Mouse (Mus musculus): ENCODE measurements around the gene Mpzl3. TPM values are rescaled to one million over a fixed set of nuclear protein-coding genes. Genes with fewer than 3 reads are reported as not detected.
"Not testable (repeated sequence)": the region's sequence is repeated elsewhere in the genome, so short reads cannot be mapped to it uniquely, and the experiment has no call there.

Mpzl3 gene
- total RNA-seq (2021), result 1 to 10 TPM; 4.3 to 5.3 TPM

DNA sequence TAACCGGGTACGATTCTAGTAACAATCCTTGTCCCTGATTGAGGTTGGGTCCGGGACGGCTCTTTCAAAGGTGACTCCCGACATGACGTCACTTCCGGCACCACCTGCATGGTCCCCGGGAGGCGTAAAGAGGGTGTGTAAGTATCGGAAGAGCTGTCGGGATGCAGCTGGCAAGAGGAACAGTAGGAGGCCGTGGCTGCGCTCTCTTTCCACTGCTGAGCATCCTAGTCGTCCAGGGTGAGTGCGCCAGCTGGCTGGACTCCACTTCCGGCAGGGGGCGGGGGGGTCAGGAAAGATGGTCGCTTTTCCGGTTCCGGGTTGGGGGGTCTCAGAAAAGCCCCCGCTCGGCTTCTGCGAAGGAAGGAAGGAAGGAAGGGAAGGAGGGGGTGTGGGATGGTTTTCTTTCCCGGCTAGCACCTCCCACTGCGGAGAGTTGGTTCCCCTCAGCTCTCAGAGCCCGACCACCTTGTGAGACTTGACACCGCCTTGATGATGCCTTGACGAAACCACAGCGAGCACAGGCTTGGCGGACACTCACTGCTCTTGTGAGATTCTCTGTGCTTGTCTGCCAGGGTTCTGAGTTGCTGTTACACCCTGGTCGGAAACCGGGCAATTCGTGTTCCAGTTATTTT lies at the start of gene Mpzl3:
Mpzl3 (plus strand) TSS at position 105 of the 632 bp plus-strand sequence.
- peak; percentile 82 to 83 for DNase-seq (ENCODE audit: extremely low spot score in 1 of 2, low spot score in 1 of 2)

DNA sequence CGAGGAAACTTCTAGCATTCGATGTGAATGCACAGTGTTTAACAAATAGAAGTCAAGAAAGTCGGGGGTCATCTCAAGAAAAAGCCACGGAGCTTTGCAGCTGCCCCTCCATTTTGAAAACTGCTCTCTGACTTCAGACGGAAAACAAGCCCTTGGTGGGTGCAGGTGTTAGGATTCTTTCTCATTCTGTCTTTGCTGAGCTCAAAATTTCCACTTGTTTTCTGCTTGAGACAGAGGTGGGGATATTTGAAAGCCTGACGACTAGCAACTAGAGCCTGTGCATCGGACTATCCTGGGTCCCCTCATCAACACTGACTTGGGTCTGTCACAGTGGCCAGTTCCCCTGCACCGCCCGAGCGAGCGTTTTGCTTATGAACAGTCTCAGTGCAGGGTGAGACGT lies 47.6 kb upstream of the Mpzl3 start:
- no peak for DNase-seq (ENCODE audit: extremely low spot score in 1 of 2, low spot score in 1 of 2)

DNA sequence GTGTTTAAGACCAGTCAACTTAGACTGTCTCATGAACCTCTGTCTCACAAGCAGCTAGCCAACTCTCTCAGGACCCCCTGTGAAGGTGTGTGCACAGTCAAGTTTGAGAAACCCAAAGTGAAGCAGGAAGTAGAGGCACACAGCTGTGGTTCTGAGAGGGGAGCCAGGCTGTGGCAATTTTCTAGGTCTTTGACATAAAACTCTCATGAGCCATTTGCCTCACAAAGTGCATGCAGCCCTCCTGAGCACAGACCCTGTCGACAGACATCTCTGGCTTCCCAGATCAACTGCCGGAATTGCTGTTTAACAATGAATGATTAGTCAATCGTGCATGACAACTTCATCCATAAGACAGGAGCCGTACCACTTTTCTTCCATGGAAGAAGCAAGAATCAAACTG lies 46.6 kb upstream of the Mpzl3 start:
- no peak for DNase-seq (ENCODE audit: extremely low spot score in 1 of 2, low spot score in 1 of 2)

- DNase-seq (ENCODE audit: extremely low spot score in 1 of 2, low spot score in 1 of 2), result no peak
Observed at GRCm38 (mm10) chr9:45009180-45010078, 45.6 kb upstream of the Mpzl3 start, which contains the start of gene Cd3e. Gene Cd3e, minus strand, starts transcription at chr9:45009627.

DNA sequence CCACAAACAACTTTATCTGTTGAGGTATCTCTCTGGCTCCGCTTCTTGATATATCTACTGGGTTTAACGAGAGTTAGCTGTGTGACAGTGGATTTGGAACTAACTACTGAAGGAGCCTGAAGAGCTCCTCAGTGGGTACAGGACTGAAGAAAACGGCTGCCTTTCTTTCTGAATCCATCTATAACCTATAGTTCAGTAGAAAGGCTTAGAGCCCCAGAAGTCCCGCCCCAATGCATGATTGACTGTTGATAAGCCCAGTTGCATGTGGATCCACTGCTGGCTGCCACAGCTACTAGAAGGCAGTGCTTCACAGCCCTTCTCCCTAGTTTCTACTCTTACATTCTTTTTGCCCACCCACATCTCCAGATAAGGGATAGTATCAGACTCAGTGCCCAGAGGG lies 44.5 kb upstream of the Mpzl3 start:
- no peak for DNase-seq (ENCODE audit: extremely low spot score in 1 of 2, low spot score in 1 of 2)

DNA sequence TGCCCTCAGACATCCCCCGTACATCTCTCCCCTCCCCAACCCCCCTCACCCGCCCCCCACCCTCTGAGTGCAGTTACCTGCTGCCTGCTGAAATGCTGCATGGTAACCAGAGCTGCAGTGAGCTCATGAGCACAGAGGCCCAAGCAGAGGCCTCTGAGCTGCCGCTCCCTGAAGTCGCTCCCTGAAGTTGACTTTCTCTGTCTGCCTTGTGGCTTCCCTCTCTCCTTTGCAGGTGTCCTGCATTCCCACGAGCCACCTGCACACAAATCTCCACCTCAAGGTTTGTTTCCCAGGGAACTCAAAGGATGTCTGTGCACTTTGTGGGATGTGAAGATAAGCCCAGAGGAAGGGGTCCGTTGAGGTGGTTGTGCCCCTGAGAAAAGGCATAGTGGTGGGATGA lies 43.7 kb upstream of the Mpzl3 start:
- DNase-seq (ENCODE audit: extremely low spot score in 1 of 2, low spot score in 1 of 2), result no peak

DNA sequence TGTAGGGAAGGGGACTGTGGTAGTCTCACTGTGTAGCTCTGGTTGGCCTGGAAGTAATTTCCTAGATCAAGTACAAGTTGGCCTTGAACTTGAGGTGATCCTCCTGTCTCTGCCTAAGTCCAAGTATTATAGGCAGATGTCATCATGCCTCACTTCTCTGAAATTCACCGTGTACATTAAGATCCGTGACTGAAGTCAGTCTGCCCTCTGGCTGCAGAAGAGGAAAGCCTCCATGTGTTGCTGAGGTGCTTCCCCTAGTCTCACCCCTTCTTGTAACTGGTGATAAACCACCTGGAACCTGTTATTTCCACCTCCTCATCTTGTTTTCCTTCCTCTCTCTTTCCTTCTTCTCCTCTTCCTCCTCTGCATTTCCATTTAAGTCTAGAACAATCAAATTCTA lies 40.1 kb upstream of the Mpzl3 start:
- no peak for DNase-seq (ENCODE audit: extremely low spot score in 1 of 2, low spot score in 1 of 2)

DNA sequence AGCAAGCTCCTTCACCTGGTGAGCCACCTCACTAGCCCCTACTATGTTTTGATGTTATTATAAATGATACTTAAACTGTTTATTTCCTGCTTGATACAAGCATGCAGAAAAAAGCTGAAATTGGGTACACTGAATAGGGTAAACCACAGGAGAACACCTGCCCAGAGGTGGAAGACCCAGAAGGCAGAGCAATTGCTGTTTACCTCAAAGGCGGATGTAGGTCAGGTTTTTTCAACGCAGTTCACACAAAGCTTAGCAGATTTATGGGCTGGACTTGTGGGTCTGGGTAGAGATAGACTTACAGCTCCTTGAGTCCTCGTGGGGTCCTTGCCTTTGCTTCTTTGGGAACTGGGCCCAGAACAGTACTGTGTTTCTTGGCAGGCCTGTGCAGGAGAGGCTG lies 39.1 kb upstream of the Mpzl3 start:
- DNase-seq (ENCODE audit: extremely low spot score in 1 of 2, low spot score in 1 of 2), result no peak

- no peak for DNase-seq (ENCODE audit: extremely low spot score in 1 of 2, low spot score in 1 of 2)
Observed at GRCm38 (mm10) chr9:45018031-45018430, 37.0 kb upstream of the Mpzl3 start.

DNA sequence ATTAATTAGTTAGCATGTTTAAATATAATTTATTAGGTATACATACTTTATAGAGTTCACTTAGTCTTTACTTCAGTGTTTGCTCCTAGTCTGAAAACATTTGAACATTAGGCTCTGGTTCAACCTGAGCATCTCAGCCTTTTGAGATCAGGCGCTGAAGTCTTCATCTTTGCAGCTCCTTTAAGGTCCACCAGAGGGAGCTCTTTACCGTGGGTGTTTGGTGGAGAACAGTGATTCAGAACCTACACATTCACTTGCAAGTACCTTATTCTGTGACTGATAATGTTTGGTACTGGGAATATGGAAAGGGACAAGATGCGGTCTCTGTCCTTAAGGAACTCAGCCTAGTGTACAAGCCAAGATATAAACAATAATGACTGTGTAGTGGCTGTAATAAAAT lies 32.2 kb upstream of the Mpzl3 start:
- DNase-seq (ENCODE audit: extremely low spot score in 1 of 2, low spot score in 1 of 2), result peak; percentile 24 to 52

- no peak for DNase-seq (ENCODE audit: extremely low spot score in 1 of 2, low spot score in 1 of 2)
Observed at GRCm38 (mm10) chr9:45023638-45024037, 31.3 kb upstream of the Mpzl3 start.

DNA sequence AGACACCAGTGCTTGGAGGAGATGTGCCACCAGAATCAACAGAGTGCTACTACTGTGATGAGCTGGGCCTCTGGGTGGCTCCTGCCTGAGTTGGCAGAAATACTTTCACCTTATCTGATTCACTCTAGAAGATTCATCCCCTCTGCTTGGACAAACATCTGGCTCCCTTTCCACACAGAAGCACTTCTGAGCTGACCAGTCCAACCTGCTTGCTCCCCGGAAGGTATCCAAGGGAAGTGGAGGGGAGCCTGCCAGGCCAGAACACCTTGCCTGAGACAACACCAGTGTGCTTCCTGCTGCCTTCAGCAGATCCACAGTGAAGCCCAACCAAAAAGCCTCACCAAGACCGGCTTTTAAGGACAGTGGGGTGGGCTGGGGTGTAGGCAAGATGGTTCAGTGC lies 30.8 kb upstream of the Mpzl3 start:
- no peak for DNase-seq (ENCODE audit: extremely low spot score in 1 of 2, low spot score in 1 of 2)

- DNase-seq (ENCODE audit: extremely low spot score in 1 of 2, low spot score in 1 of 2), result no peak
Observed at GRCm38 (mm10) chr9:45027376-45027775, 27.6 kb upstream of the Mpzl3 start.

- DNase-seq (ENCODE audit: extremely low spot score in 1 of 2, low spot score in 1 of 2), result no peak
Observed at GRCm38 (mm10) chr9:45030341-45030740, 24.6 kb upstream of the Mpzl3 start.

- no peak for DNase-seq (ENCODE audit: extremely low spot score in 1 of 2, low spot score in 1 of 2)
Observed at GRCm38 (mm10) chr9:45032261-45032660, 22.7 kb upstream of the Mpzl3 start.

DNA sequence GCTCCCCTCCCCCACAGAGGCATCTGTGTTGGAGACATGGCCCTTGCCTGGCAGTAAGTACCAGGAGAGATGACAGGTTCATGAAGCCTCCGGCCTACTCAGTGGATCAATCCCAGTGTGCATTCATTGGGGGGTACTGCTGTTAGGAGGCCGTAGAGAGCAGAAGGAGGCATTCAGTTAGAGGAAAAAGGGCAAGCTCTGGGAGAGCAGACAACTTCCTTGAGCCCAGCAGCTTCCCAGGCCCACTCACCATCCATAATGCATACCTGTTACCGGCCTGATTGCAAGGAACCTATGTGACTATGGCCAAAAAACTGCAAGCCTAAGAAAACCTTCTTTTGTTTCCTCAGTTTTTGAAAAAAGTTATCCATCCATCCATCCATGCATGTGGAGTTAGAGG lies 20.5 kb upstream of the Mpzl3 start:
- DNase-seq (ENCODE audit: extremely low spot score in 1 of 2, low spot score in 1 of 2), result no peak

DNA sequence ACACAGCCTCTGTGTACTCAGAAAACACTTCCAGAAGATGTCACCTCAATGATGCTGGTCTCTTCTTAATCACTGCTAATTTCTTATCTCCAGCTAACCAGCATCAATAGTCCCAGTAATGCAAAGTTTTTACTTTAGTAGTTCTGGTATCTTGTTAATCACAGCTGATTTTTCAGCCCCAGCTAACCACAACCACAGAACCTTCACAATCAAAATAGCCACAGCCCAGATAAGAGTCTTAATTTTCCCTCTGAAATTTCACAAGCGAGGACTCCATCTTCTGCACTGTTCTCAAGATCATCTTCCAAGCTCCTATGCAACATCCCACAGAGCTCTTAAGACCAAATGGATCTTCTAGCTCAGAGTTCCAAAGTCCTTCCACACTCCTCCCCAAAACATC lies 17.2 kb upstream of the Mpzl3 start:
- not testable (repeated sequence) for DNase-seq (ENCODE audit: extremely low spot score in 1 of 2, low spot score in 1 of 2)

DNA sequence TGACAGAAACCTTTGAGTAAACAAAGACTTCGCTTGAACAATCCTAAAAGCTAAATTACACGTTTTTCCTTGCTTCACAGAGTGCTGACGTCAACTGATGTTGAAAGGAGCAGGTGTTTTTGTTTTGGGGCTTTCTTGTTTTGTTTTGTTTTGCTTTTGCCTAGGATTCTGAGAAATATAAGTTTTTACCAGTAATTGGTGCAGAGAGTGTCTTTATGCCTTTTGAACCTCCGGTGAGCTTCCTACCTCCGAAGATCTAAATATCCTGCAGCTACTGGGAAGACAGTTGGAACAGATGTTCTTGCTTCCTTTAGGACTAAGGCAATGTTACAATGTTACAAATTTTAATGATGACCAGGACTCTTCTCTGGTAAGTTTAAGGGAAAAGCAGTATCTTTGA lies 15.5 kb upstream of the Mpzl3 start, which contains the start of gene Mpzl2:
Mpzl2 (plus strand) TSS at position 301 of the 400 bp plus-strand sequence.
- DNase-seq (ENCODE audit: extremely low spot score in 1 of 2, low spot score in 1 of 2), result no peak

DNA sequence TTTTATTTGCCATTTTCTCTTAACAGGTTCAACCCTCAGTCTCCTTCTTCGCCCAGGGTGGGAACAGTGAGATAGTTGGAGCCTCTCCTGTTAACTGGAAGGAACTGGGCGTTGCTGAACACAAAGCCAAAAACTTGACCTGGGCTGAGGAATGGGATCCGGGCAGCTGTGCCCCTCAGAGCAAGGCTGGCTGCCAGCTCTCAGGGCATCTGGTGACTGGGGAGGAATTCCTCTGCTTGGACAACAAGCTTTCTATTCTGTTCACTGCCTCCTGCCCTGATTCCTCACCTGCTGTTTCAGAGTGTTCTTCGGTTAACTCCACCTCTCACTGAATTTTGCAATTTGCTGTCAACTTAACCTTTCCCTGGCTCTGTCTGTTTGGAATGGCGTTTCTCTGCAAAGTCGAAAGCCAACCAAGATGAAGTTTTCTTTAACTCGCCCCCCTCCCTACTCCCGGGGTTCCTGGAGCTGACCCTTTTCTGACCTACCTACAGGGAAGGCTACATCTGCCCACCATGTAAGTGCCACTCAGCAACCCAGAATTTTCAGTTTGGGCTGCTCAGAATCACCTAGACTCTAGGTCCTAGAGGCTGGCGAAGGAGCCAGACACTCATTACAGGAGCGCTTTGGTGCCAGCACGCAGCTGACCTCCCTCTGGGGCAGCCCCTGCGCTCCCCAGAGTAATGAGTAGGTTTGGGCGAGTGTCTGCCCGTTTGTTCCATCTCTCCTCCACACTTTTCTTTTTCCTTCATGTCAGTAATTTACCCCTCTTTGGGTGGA lies 14.7 kb upstream of the Mpzl3 start:
- no peak for DNase-seq (ENCODE audit: extremely low spot score in 1 of 2, low spot score in 1 of 2)

DNA sequence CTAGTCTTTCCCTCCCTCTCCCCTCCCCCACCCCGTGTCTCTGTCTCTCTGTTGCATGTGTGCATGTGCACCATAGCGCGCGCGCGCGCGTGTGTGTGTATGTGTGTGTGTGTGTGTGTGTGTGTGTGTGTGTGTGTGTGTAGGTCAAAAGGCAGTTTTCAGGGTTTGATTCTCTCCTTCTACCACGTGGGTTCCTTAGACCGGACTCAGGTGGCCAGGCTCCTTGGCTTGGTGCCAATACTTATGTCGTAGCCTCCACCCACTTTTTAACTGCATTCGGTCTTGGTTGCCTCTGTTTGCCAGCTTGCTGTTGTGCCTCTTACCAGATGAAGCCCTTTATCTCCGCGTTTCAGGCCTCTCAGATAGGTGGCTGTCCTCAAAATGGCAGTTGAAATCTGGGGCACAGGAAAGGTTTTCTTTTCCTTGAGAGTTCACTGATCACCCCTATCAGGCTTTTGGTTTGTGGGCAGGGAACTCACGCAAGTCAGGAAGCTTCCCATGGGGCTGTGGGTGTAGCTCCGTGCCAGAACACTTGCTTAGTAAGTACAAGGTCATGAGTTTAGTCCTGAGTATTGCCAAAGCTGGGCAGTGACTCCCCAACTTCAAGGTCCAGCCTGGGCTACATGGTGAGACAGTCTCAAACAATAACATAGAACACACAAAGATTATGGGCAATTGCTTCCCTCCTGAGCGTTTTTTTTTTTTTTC lies 13.7 kb upstream of the Mpzl3 start:
- DNase-seq (ENCODE audit: extremely low spot score in 1 of 2, low spot score in 1 of 2), result no peak

Data from layer of hippocampus, postnatal 25 days (tissue).